Mouse (Mus musculus) thymus, postnatal 14 days (tissue): ENCODE measurements around the gene Dmp1.

Experiments
- DNase-seq: peaks from one replicate; pipeline ENCODE4 v3.0.0; 2021

The Dmp1 gene

DNA sequence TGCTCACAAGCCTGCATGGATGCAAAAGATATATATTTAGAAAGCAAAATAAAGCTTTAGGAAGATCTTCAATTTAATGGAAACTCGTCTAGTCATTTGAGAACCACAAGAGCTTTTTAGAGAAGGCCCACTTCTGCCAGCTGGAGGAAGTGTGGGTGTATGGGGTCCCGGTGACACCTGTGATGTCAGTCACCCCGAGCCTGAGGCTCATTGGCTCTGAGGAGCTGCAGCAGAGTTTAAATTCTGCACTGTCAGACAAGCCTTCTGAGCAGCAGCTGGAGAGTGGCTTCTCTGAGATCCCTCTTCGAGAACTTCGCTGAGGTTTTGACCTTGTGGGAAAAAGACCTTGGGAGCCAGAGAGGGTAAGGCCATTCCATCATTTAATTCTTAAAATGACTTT lies at the start of gene Dmp1:
Dmp1 (plus strand) TSS at position 263 of the 400 bp plus-strand sequence.
- DNase-seq, result no peak

DNA sequence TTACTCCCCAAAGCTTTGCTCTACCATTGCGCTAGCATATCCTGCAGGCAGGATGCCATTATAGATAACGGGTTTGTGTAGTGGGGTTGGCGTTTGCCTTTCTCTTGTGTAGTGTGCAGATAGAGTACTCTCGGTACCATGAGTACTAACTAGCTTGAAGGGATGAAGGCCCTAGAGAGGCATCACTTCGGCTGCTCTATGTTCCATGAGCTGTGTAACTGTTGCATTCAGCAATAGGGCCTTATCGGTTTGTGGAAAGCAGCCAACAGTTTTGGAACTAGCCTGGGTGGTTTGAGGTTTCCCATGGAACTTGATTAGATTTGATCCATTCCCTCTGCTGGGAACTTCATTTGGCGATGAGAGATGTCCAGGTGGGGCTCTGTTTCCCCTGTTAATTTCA lies 44.7 kb upstream of the Dmp1 start:
- no peak for DNase-seq

DNA sequence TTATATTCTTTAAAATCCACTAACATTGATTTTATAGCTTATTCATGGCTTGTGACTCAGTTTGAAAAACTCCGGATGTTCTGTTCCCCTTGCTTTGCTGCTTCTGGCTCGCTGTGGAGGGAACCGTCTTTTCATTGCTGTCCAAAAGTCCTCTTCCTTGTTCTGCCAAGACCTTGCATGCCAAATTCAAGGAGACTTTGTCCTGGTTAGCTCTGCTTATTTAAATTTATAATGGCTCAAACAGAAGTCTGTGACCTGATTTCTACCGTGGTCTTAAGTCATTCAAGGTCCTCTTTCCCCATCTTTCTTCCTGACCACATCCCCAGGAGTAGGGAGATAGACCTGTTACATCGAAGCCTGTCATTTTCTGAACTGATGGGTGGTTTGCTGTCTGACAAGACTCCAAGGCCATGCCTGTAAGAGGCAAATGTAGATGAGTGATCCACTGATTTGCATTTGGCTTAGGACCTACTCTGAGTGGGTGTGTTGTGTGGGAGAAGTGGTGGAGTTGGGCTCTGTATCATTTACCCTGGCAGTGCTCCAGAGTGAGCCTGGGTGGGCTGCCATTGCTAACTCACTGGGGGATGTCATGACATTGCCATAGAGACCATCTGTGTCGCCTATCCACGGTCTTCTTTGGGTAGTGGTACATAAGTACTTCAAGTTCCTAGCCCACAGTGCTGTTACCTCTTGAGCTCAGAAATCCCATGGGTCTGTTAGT lies 43.9 kb upstream of the Dmp1 start:
- no peak for DNase-seq

DNA sequence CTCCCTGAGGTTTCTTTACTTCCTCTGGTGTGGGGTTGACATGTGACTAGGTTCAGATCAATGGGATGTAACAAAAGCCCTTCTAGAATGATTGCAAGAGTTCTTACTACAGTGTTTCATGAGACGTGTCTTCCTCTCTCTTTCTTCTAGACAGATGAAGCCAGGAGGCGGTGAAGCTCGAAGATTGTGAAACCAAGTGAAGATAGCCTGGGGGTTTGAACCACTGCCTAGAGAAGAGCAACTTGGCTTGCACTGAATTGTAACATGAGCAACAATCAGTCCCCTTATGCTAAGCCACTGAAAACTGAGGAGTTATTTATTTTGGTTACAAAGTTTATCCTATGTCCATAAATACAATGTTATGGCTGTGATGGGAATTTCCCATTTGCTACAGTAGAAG lies 41.8 kb upstream of the Dmp1 start:
- no peak for DNase-seq

DNA sequence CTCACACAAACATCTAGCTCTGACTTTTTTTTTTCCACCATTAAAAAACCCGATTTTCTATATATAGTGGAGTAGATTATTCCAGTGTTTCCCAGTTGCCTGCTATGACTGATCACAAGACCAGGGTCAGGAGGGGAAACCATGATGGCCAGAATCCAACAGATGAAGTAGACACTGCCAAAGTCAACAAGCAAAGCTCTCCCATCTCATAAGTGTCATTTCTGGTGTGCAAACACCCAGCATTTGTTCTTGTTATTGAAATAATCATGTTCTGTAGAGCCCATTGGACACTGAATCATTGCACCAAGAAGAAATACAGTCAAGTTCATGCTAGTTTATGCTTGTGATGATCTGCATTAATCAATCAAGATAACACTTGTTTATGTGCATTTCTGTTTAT lies 41.0 kb upstream of the Dmp1 start:
- DNase-seq, result no peak

DNA sequence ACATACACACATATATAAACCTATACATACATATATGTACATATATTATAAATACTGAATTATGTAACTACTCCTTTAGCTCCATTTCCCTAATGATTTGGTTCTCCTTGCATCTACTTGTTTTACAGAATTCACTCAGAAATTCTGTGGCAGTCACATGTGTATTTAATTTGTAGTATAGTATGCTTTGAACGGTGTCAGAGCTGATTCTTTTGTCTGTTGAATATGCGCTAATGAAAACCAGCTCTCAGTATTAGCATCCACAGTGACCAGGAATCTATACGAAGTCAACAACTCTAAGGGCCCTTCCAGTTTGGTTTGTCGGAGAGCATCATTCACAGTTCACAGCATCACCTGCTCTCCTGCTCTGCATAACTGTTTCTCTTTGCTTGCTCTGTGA lies 38.9 kb upstream of the Dmp1 start:
- no peak for DNase-seq

DNA sequence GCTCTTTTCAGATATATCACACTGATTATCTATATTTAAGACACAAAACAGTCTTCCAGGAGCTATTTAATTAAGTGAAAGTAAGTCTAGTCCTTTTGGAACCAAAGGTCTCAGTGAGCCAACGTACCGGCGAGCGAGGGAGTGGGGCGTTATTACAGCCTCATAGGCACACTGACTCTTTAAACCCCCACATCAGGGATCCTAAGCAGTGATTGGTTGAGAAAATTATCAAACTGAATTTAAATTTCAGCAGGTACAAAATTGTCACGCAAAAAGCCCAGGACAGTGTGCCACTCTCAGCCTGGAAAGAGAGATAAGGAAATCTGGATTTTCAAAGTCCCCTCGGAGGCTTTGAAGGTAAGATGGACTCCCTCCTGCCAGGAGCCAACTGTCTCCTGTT lies 32.0 kb upstream of the Dmp1 start, which contains the start of gene Dspp:
Dspp (plus strand) TSS at position 301 of the 400 bp plus-strand sequence.
- DNase-seq, result no peak

DNA sequence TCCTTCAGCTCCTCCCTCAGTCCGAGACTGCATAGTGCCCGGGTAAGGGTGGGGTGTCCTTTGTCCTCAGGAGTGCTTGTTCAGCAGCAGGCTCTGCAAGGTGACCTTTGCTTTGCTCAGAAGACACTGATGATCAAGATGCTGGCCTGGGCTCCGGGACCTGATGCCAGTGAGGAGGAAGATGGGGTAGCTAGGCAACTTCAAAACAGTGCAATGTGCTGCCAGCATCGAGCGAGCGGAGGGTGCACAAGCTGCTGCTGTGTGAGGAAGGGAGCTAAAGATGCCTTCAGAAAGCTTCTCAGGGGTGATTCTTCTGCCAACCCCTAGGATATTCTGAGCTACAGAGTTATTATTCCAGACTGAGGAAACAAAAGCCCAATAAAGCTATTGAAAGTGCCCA lies 29.3 kb upstream of the Dmp1 start:
- DNase-seq, result no peak

DNA sequence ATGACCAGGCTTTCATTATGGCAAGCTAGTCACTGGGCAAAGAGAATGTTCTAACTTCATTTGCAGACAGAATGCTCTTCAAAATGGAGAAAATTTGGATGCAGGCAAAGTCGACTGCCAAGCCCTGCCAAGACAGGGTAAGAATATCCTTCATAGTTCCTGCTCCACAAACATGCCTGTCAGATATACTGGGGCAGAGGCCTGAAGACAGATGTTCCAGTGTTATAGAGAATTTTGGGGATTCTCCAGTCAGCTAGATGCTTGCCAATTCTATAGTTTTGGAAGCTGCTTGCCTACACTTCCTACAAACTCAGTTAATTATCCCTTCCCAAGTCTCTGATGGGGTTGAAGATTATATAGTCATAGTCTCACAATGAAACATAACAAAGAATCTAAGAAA lies 18.7 kb upstream of the Dmp1 start:
- no peak for DNase-seq

DNA sequence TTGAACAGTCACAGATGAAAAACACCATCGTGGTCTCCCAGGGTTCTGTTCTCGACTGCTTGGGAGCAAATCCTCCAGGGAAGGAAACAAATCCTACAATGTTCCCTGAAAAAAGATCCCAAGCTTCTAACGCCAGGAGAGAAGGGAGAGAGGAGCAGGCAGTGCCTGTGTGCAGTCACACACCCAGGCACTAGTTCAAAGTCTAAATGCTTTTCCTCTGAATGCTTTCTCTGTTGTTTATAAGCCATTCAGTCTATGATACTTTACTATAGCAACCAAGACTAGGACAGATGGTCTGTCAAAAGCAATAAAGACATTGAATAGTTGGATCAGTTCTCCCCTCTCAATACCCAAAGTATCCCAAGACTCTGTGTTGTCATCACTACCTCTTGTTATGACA lies 15.1 kb upstream of the Dmp1 start:
- no peak for DNase-seq

DNA sequence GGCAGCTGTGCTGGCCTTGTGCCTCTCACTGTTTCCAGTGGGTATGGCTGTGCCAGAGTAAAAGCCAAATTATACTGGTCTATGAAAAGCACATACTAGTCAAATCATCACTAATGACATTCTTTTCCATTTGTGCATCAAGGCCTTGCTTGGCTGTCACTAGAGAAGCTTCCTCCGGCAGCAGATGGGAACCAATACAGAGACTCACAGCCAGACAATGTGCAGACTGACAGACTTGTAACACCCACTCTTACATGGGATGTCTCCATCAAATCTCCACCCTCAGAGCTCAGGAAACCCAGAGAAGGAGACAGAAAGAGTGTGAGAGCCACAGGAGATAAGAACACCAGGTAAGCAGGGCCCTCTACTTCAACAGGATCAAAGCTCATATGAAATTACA lies 7.3 kb upstream of the Dmp1 start:
- DNase-seq, result no peak

DNA sequence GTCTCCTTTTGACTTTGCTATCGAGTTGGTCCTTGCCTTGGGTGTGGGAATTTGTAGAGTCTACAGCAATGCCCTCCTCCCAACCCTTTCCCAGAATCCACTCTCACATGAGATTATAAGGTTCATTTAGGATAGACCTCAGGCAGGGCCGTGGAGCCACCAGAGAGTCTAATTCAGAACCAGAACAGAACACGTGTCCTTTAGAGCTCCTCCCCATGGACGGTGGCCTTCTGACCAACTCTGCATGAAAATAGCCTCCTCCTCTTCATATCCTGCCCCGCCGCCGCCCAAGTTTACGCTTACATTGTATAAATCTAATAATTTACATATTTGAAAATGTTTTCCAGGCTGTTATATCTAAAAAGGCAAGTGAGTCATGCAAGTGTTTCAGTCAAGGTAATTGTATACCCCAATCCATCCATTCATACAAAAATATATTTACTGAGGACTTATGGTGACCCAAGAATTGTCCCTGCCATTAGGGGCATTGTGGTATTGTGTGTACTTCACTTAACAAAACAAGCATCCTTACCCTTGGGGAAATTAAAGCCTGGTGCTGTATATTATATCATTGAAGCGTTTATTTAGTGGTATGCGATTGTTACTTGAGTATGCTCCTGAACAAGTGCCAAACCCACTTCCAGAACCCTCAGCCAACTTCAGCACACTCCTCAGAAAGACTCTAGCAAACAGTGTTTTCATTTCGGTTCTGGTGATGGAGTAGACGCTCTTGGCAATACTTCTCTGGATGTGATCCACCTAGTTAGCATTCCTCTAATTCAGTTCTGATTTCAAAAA lies 1.1 kb upstream of the Dmp1 start:
- DNase-seq, result no peak

DNA sequence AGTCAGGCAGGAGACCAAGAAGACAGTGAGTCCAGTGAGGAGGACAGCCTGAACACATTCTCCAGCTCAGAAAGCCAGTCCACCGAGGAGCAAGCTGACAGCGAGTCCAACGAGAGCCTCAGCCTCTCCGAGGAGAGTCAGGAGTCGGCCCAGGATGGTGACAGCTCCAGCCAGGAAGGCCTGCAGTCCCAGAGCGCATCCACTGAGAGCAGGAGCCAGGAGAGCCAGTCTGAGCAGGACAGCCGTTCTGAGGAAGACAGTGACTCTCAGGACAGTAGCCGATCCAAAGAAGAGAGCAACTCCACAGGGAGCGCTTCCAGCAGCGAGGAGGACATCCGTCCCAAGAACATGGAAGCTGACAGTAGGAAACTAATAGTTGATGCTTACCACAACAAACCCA lies 10.1 kb downstream of the Dmp1 start:
- DNase-seq, result no peak

DNA sequence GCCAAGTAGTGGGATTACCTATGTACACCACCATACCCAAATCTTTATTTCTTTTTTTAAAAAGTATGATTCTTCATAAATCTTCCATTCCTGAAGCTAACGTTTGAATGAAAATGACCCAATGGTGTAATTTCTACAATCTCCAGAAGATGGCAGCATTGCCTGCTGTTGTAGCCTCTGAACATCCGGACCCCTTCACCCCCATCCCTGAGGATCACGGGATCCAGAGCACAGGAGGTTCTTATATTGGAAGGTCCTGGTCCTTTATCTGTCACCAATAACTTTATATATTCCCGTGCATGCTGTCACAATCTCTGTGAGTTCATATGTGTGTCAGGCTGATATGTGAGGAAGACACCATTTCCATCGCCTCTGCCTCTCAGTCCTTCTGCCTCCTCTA lies 16.5 kb downstream of the Dmp1 start:
- DNase-seq, result no peak

DNA sequence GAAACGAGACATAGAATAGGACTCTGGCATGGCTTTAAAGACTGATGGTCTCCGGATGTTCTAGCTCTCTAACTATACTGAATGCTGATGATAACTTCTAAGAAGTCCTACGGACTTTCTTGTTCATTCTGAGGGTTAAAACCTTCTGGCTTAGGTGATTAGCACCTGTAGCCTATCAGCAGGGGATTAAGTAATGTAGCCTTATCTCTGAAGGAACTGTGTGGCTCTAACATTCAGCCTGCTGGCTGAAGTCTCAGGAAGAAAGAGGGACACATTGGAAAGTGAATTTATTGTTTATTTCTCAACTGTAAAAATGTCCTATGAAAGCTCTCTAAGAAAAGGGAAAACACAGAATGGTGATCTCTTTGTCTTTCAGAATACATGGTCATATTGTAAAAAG lies 21.9 kb downstream of the Dmp1 start:
- DNase-seq, result no peak

DNA sequence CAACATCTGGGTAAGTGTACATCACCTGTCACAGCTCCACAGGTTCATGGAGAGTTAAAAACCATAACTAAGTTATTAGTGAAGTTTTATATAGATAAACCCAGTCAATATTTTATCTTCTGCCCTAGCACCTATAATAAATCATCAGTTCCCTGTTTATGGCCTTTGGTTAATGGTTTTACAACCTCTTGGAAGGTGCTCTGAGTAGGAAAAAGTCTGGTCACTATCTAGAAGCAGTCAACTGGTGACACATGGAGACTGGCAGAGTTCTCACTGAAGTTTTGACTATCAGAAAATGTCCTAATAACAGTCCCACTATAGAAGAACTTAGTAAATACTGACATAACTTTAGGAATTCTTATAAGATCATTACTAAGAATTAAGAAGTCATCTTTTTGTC lies 22.3 kb downstream of the Dmp1 start:
- no peak for DNase-seq

DNA sequence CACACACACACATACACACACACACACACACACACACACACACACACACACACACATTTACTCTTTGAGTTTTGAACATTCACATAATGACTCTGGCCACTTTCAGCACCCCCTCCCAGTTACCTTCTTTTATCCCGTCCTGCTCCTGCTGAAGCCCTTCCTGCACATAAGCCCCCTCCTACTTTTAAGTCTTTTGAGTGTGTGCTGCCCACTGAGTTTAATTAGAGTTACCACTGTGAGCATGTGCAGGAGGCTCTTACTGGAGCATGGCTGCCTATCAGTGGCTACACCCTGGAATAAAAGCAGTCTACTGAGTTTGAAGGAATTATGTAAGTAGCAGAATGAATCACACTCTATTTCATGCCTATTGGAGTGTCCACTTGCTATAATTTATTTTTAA lies 26.1 kb downstream of the Dmp1 start:
- DNase-seq, result no peak

DNA sequence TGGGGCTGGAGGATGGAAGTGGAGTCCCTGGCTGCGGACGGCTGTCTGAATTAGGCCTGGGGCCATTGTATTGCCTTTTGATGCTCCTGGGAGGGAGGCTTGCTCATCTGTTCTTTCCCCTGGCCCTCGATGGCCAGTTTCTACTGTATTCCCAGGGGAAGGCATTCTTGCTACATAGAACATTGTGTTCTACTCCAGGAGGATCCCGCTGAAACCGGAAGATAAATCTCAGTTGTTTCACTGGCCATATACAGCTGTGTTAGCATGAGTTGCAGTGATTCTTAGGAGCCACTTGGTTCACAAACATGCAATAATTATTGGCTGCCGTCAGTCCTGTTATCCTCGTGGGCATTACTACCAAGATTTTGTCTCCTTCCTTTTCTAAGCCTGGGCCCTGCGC lies 34.3 kb downstream of the Dmp1 start:
- DNase-seq, result no peak

DNA sequence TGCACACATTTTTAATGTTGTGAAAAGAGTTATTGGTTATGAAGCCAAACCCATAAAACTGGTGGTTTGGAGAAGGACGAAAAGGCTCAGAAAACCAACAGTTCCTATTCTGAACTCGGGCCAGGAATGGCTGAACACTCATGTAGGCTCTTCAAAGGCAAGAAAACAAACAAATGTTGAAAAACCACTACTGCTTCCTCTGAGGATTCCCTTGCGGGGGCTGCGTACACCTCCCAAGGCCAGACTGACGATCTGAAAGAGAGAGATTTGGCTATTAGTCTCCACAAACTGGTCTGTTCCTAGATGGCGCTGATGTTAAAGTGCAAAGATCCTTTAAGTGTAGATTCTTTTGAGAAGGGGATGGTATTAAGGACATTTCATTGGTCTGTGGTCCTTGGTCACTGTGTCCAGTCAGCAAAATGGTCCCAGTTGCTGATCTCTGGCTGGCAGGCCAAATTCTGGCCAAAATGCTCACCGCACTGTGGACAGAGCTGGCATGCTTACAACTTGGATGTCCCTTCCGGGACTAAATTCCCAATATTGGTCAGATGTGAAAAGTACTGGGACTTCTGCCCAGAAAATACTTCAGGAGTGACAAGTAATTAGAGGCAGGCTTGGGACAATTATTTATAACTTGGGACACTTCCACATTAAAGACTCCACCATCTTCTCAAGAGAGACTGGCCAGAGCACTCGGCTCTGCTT lies 37.4 kb downstream of the Dmp1 start:
- no peak for DNase-seq

DNA sequence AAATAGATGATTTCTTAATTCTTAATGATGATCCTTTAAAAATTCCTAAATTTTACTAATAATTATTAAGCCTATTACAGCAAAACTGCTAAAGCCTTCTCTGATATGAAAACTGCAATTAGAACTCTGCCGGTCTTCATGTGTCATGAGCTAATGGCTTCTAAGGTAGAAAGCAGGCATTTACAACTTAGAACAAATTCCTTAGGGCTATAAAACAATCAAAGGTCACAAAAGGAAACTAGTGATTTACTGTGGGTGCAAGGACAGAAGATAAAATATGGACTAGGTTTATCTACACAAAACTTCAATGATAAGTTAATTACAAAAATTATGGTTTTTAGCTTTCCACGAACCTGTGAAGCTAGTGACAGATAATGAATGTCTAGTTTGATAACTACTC lies 41.8 kb downstream of the Dmp1 start:
- no peak for DNase-seq

DNA sequence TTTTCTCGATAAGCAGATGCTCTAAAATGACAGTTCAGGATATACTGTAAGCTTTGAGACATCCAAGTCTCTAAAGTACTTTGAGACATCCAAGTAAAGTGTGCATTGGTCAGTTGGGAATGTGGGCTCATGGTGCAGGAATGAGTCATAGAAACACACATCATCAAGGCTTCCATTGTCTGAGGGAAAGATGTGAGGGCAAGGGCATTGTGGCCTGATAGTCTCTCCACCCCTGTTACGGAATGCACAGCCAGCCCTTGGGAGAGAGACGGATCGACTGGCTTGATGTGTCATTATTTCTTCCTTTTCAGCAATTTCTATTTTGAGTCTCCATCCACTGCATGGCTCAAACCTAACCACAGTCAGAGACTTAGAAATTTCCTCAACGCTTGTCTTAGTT lies 49.4 kb downstream of the Dmp1 start:
- no peak for DNase-seq

DNA sequence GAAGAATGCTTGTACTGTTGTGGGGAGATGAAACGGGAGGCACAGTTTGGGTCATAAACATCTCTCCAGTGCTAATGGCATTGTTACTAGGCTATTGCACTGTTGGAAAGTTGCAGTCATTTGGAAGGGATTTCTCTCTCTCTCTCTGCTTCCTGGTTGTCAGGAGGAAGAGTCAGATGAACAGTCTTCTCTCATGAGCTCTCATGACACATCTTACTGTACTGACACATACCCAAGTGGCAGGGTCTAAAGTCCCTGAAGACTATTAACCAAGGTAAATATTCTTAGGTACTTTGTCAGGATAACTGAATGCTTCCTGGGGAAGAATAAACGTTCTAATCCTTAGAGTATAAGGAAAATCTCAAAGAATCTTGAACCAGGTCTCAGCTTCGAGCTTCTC lies 54.2 kb downstream of the Dmp1 start:
- DNase-seq, result no peak

DNA sequence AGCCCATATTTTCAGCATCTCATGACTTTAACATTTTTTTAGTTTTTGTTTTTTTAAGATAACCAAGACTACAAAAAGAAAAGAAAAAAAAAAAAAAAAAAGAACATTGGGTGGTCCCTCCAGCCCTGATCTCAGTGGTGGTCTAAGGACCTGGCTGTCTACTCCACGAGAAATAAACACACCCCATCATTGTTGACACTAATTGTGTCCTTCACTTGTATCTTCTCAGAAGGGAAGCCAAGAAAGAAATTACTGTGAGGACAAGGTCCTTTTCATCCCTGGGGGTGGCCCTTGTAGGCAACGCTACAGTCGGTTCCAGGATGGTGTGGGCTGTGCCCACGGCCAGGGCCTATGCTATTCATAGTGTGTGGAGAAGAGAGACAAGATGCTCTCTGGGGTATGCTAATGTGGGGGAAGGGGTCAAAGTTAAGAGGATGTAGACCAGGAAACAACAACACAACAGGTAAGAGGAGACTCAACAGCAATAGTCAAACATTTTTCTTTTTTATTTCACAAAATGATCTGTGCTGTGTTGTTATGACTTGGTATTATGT lies 59.6 kb downstream of the Dmp1 start:
- no peak for DNase-seq
